Mouse (Mus musculus): ENCODE data around the gene Gm47189. TPM values are rescaled to one million over a fixed set of nuclear protein-coding genes. Genes with fewer than 3 reads are reported as not detected.

Gm47189 gene
- not detected for polyA plus RNA-seq (2017; shearing (Covaris generic))

DNA sequence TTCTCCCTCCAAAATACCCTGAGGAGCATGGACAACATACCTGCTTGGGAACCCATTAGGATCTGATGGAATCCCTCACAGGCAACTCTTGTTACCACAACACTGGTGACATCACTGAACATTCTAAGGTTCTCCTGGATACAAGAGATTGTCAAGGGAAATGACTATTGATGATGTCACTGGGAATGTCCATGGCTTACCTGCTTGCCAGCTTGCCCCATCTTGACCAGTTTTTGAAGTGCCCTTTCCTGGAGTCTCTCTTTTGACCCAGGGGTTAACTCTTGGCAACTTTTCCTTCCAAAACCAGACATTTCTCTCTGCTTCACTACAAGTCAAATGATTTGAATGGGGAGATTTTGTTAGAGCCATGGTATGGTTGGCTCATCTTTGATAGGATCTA lies at the start of gene Gm47189:
Gm47189 (minus strand) TSS at position 101 of the 400 bp plus-strand sequence.

DNA sequence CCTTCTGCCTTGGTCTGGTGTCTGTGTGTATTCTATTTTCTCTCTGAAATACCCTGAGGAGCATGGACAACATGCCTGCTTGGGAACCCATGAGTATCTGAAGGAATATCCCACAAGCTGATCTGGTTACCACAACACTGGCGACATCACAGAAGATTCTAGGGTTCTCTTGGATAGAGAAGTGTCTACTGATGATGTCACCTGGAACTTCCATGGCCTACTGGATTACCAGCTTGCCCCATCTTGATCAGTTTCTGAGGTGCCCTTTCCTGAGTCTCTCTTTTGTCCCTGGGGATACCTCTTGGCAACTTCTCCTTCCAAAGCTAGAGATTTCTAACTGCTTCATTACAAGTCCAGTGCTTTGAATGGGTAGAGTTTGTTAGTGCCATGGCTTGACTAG lies 21.7 kb downstream of the Gm47189 start, which contains the start of gene Gm7929:
Gm7929 (minus strand) TSS at position 101 of the 400 bp plus-strand sequence.

Other genes with a start within 250 kb of the Gm47189 start
- not detected for gene Gm7970, start 216.9 kb downstream of the Gm47189 start, polyA plus RNA-seq (2017; shearing (Covaris generic))
- not detected for gene 1700049E17Rik2, start 199.2 kb downstream of the Gm47189 start, polyA plus RNA-seq (2017; shearing (Covaris generic))
- under 1 TPM in 1 of 2 experiments, not detected in 1; 0.17 TPM for gene Gm3072, start 147.8 kb downstream of the Gm47189 start, polyA plus RNA-seq (2017; shearing (Covaris generic))
- gene Gm3676, start 126.0 kb downstream of the Gm47189 start, polyA plus RNA-seq (2017; shearing (Covaris generic)): not detected
- under 1 TPM in 1 of 2 experiments, not detected in 1; 0.40 TPM for gene Gm8068, start 70.6 kb downstream of the Gm47189 start, polyA plus RNA-seq (2017; shearing (Covaris generic))
- not detected for gene Gm7929, start 21.8 kb downstream of the Gm47189 start, polyA plus RNA-seq (2017; shearing (Covaris generic))
- not detected for gene Gm7980, start 134.8 kb upstream of the Gm47189 start, polyA plus RNA-seq (2017; shearing (Covaris generic))
- not detected for gene 1700049E17Rik1, start 152.5 kb upstream of the Gm47189 start, polyA plus RNA-seq (2017; shearing (Covaris generic))
- 1 to 10 TPM in 1 of 2 experiments, under 1 TPM in 1; 0.28 to 1.6 TPM for gene 1700024B05Rik, start 171.6 kb upstream of the Gm47189 start, polyA plus RNA-seq (2017; shearing (Covaris generic))
- not detected for gene Gm6401, start 195.5 kb upstream of the Gm47189 start, polyA plus RNA-seq (2017; shearing (Covaris generic))
- gene Gm3543, start 210.9 kb upstream of the Gm47189 start, polyA plus RNA-seq (2017; shearing (Covaris generic)): not detected

All from inflammation-experienced regulatory T-cells (primary cell).